Mouse (Mus musculus) neutrophil, adult 59 days (primary cell): ENCODE data around the gene Olfr323. TPM values are rescaled to one million over a fixed set of nuclear protein-coding genes. Genes with fewer than 3 reads are reported as not detected.

Experiments used
- total RNA-seq, 2 experiments: library from RNA; stranded (reverse); gene quantifications; 1 replicate in 1 of 2; 2 replicates in 1 of 2; pipeline ENCODE4 v1.2.4; 2023

Gene Olfr323
- total RNA-seq = not detected

DNA sequence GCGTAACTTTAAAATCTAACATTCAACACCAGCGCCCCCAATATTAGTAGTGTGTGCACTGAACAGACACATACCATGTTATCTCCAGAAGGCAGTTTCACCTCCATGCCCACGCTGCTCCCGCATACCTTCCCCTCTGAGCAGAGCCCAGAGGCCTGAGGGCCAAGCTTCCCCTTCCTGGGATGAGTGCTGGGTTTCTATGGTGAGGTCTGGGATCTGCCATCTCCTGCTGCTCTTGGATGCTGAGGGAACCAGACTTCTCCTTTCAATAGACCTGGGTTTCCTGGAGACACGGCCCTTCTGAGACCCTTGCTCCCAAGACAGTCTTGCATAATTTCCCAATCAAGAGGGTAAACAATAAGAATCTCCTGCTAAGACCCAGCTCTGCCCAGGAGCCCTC, at the start of gene Olfr323:
Gene Olfr323, minus strand, starts transcription at position 101 of the 400 bp plus-strand sequence.

DNA sequence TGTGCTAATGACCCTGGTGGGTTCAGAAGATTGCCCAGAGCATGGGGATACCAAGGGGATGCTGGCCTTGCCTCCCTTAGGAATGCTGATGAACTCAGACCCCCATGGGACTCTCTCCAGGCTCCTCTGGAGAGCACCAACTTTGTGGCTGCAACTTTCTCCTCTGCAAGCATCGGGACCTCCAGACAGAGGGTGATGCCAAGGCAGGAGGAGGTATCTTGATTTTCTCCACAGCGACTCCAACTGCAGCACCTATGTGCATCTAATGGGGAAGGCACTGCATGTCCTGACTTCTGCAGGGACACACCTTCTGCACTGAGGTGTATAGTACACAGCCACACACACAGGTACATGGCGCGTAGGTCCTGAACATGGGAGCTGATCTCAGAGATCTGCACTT, 28.3 kb upstream of the Olfr323 start, which contains the start of gene Olfr322:
Gene Olfr322, plus strand, starts transcription at position 187 of the 400 bp plus-strand sequence.

DNA sequence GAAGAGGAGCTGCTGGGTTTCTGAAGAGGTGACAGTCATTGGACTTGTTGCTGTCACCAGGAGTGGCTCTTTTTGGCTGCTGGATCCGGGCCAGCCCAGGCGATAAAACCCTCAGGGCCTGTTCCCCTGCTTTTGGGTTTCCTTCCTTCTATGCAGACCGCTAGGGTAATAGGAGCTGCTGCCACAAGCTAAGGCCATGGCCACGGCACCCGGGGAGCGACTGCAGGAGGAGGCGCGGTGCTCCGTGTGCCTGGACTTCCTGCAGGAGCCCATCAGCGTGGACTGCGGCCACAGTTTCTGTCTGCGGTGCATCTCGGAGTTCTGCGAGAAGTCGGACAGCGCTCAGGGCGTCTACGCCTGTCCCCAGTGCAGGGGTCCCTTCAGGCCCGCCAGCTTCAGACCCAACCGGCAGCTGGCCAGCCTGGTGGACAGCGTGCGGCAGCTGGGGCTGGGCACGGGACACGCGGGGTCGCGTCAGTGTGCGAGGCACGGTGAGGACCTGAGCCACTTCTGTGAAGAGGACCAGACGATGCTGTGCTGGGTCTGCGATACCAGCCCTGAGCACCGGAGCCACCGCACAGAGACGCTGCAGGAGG, 10.1 kb upstream of the Olfr323 start, which contains the start of gene Trim58:
Gene Trim58, plus strand, starts transcription at position 194 of the 596 bp plus-strand sequence.

DNA sequence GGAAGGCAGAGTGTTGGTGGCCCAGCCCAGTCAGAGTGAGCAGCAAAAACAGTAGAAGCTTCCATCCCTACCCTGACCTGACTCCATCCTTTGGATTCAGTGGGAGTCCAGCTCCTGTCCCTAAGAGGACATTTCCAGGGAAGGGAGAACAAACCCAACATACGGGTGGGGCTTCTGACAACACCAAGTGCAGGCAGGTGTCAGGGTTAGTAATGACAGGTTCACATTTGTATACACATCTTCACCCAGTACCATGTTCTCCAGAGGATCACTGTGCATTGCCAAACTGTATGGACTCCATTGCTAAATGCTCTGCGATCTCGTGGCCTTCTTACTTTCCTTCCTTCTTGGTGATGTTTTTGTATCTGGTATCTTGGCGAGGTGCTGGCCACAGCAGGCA, 14.3 kb downstream of the Olfr323 start, which contains the start of gene 2210407C18Rik:
Gene 2210407C18Rik, minus strand, starts transcription at position 101 of the 400 bp plus-strand sequence.

DNA sequence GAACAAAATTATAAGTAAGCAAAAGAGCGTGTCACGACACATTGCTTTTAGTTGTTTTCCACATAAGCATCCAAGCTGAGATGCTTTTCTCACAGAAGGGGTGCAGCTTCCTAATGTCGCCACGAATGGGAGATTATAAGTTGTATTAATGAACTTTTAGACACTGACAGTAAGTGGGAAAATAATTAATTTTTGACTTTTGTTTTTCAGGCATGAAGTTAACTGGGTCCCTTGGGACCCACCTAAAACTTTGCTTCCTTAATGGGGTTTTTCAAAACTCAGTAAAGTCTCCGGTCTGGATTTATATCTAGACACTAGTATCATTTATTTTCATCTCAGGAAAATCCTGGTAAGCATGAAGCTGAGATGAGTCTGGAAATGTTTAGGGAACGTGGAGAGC, 35.5 kb downstream of the Olfr323 start, which contains the start of gene Olfr324:
Gene Olfr324, plus strand, starts transcription at position 301 of the 400 bp plus-strand sequence.

DNA sequence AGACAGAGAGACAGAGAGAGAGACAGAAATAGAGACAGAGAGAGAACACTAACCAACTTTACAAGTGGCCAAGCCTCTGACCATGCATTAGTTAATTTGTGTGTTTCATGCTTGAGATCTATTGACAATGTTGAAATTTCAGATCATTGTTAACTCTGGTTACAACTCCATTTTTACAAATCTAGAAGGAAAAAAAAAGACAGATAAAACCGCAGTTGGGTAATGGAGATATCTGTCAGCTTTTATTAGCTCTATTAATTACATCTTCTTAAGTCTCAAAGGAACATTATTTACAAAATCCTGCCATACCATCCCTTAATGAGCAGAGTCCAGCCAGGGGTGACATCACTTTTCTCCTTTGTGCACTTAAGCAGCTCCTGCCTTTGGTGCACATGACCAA, 52.9 kb downstream of the Olfr323 start, which contains the start of gene Olfr325:
Gene Olfr325, plus strand, starts transcription at position 301 of the 400 bp plus-strand sequence.

Other genes with a start within 250 kb of the Olfr323 start
- not detected for gene 1810065E05Rik, start 209.4 kb downstream of the Olfr323 start, total RNA-seq
- not detected for gene Gm12253, start 197.9 kb downstream of the Olfr323 start, total RNA-seq
- gene Lypd9, start 177.6 kb downstream of the Olfr323 start, total RNA-seq = not detected
- gene Olfr30, start 168.2 kb downstream of the Olfr323 start, total RNA-seq = not detected
- not detected for gene Olfr332, start 137.9 kb downstream of the Olfr323 start, total RNA-seq
- not detected for gene Olfr331, start 127.9 kb downstream of the Olfr323 start, total RNA-seq
- gene Olfr330, start 95.7 kb downstream of the Olfr323 start, total RNA-seq = not detected
- gene Olfr329-ps, start 84.1 kb downstream of the Olfr323 start, total RNA-seq = not detected
- under 1 TPM; 0.16 to 0.44 TPM for gene Olfr328, start 74.9 kb downstream of the Olfr323 start, total RNA-seq
- not detected for gene Olfr224, start 59.9 kb downstream of the Olfr323 start, total RNA-seq
- not detected for gene Olfr325, start 52.8 kb downstream of the Olfr323 start, total RNA-seq
- gene Olfr324, start 35.4 kb downstream of the Olfr323 start, total RNA-seq = not detected
- not detected for gene 2210407C18Rik, start 14.4 kb downstream of the Olfr323 start, total RNA-seq
- gene Trim58, start 10.0 kb upstream of the Olfr323 start, total RNA-seq = 1 to 10 TPM in 1 of 2 experiments, under 1 TPM in 1; 0.88 to 1.2 TPM
- gene Olfr322, start 28.3 kb upstream of the Olfr323 start, total RNA-seq = under 1 TPM in 1 of 2 experiments, not detected in 1; 0.07 TPM
- not detected for gene Olfr320, start 50.6 kb upstream of the Olfr323 start, total RNA-seq
- gene Olfr319, start 68.7 kb upstream of the Olfr323 start, total RNA-seq = not detected
- under 1 TPM; 0.11 to 0.18 TPM for gene Olfr318, start 93.5 kb upstream of the Olfr323 start, total RNA-seq
- gene Olfr317, start 108.7 kb upstream of the Olfr323 start, total RNA-seq = not detected
- not detected for gene Olfr316, start 122.2 kb upstream of the Olfr323 start, total RNA-seq
- gene Olfr315, start 142.7 kb upstream of the Olfr323 start, total RNA-seq = not detected
- not detected for gene Olfr314, start 152.5 kb upstream of the Olfr323 start, total RNA-seq
- gene Fam183b, start 171.5 kb upstream of the Olfr323 start, total RNA-seq = not detected
- gene Olfr313, start 184.5 kb upstream of the Olfr323 start, total RNA-seq = not detected
- gene Olfr312, start 198.7 kb upstream of the Olfr323 start, total RNA-seq = not detected
- not detected for gene Olfr311, start 208.8 kb upstream of the Olfr323 start, total RNA-seq
- 1 to 10 TPM; 1.6 to 2.4 TPM for gene Gm12258, start 216.7 kb upstream of the Olfr323 start, total RNA-seq
- gene 2810021J22Rik, start 236.7 kb upstream of the Olfr323 start, total RNA-seq = 1 to 10 TPM; 2.2 to 3.8 TPM